Mouse (Mus musculus) stomach, embryonic 15.5 days (tissue): ENCODE data around the gene Tmem59l. TPM values are rescaled to one million over a fixed set of nuclear protein-coding genes. Genes with fewer than 3 reads are reported as not detected.

Source experiments
- ATAC-seq: fragments of 200-750 bp; cut with Nextera tagmentation; 2 replicates; pipeline ENCODE4 v1.8.0; 2017; ENCODE audit warnings: low read depth, moderate number of reproducible peaks, moderate TSS enrichment; ENCODE audit not compliant: insufficient read depth, low FRiP score
- H3K27ac ChIP-seq: fragments of 300-500 bp; sonication (generic); 2 replicates; pipeline ENCODE4 v1.5.1; 2015; ENCODE audit warnings: mild to moderate bottlenecking, inconsistent platforms
- H3K27me3 ChIP-seq: fragments of 300-500 bp; sonication (generic); replicated peaks from 2 replicates; pipeline ENCODE4 v1.6.1; 2015; ENCODE audit warnings: inconsistent platforms
- H3K36me3 ChIP-seq: fragments of 300-500 bp; sonication (generic); 2 replicates; pipeline ENCODE4 v1.6.1; 2015; ENCODE audit warnings: inconsistent platforms
- H3K4me1 ChIP-seq: fragments of 300-500 bp; sonication (generic); 2 replicates; pipeline ENCODE4 v1.6.1; 2015; ENCODE audit warnings: inconsistent platforms
- H3K4me2 ChIP-seq: fragments of 300-500 bp; sonication (generic); 2 replicates; pipeline ENCODE4 v1.6.1; 2015; ENCODE audit warnings: mild to moderate bottlenecking, inconsistent platforms
- H3K4me3 ChIP-seq: fragments of 300-500 bp; sonication (generic); replicated peaks from 2 replicates; pipeline ENCODE4 v1.5.1; 2015; ENCODE audit warnings: inconsistent platforms
- H3K9ac ChIP-seq: fragments of 300-500 bp; sonication (generic); 2 replicates; pipeline ENCODE4 v1.6.1; 2015; ENCODE audit warnings: inconsistent platforms
- H3K9me3 ChIP-seq: fragments of 300-500 bp; sonication (generic); 2 replicates; pipeline ENCODE4 v1.6.1; 2016; ENCODE audit warnings: inconsistent platforms
- WGBS: fragments of 180-500 bp; shearing (Covaris S2); methylation state at CpG from one replicate; pipeline ENCODE4 v1.1.7; 2015; 5-methylcytosine and 5-hydroxymethylcytosine counted together
- polyA plus RNA-seq: library from polyadenylated mRNA; unstranded; fragments of >200 nt; fragmentation: Nextera tagmentation; extraction: Ambion mirVana; gene quantifications from 2 replicates; pipeline ENCODE4 v1.2.1, GENCODE M21; 2015

Tmem59l gene
- polyA plus RNA-seq, 1 experiment from 2014 or later: 3.5 TPM

- Histone ChIP-seq H3K4me1 (peaks cover 16% of the 10 kb centered on the region; the same call in 1 of the 2 replicates), H3K4me2 (peak overlapping the region; percentile 80), H3K27ac (peak overlapping the region; percentile 75), H3K36me3 (0 out of 2 replicates have a peak, but pooled peaks cover 3% of the 10 kb centered on the region), H3K4me3 (peak overlapping the region; percentile 62), H3K9ac (no peak overlapping the region), H3K27me3 (0 out of 2 replicates have a peak, but pooled peaks cover 4% of the 10 kb centered on the region), H3K9me3 (no peaks in the 10 kb centered on the region)
- ATAC-seq: peak; percentile 35
- WGBS: 3% methylated on average over 21 of the region's 21 CpGs
Measured at GRCm38 (mm10) chr8:70477269-70477982, 9.7 kb downstream of the Tmem59l start.

GRCm38 (mm10) chr8:70476333-70477268 is 10.6 kb downstream of the Tmem59l start, which contains the start of gene Klhl26:
Klhl26 (minus strand) TSS chr8:70476968.
- peak within 1 kb of the TSS; percentile 75 for H3K27ac ChIP-seq
- H3K9ac ChIP-seq: peak within 1 kb of the TSS; percentile 75
- H3K4me2 ChIP-seq: peak within 1 kb of the TSS; percentile 80
- 0 out of 2 replicates have a peak, but pooled peaks cover 3% of the 10 kb centered on the region for H3K36me3 ChIP-seq
- peaks cover 13% of the 10 kb centered on the region; the same call in 1 of the 2 replicates for H3K4me1 ChIP-seq
- H3K27me3 ChIP-seq: no peaks in the 10 kb centered on the region
- WGBS: under 1% methylated on average over 53 of the region's 53 CpGs
- no peaks in the 10 kb centered on the region for H3K9me3 ChIP-seq
- H3K4me3 ChIP-seq: peak within 1 kb of the TSS; percentile 62
- peak; percentile 92 for ATAC-seq

- H3K36me3 ChIP-seq: 0 out of 2 replicates have a peak, but pooled peaks cover 3% of the 10 kb centered on the region
- no peak for ATAC-seq
- no peaks in the 10 kb centered on the region for H3K9me3 ChIP-seq
- no peak overlapping the region for H3K27ac ChIP-seq
- H3K4me3 ChIP-seq: no peak overlapping the region
- 96% methylated on average over 7 of the region's 7 CpGs for WGBS
- H3K4me1 ChIP-seq: peaks cover 20% of the 10 kb centered on the region
- no peak overlapping the region for H3K4me2 ChIP-seq
- H3K9ac ChIP-seq: no peak overlapping the region
- no peaks in the 10 kb centered on the region for H3K27me3 ChIP-seq
Measured at GRCm38 (mm10) chr8:70471856-70472255, 15.3 kb downstream of the Tmem59l start.

GRCm38 (mm10) chr8:70469938-70470337 is 17.2 kb downstream of the Tmem59l start:
- Histone ChIP-seq H3K4me1 (peaks cover 16% of the 10 kb centered on the region), H3K9me3 (no peaks in the 10 kb centered on the region), H3K4me2 (no peak overlapping the region), H3K4me3 (no peak overlapping the region), H3K9ac (no peak overlapping the region), H3K27me3 (no peaks in the 10 kb centered on the region), H3K36me3 (0 out of 2 replicates have a peak, but pooled peaks cover under 1% of the 10 kb centered on the region), H3K27ac (no peak overlapping the region)
- no peak for ATAC-seq
- 68% methylated on average over 2 of the region's 2 CpGs for WGBS

GRCm38 (mm10) chr8:70469295-70469916 is 17.8 kb downstream of the Tmem59l start:
- Histone ChIP-seq H3K27ac (no peak overlapping the region), H3K9me3 (no peaks in the 10 kb centered on the region), H3K4me1 (peaks cover 16% of the 10 kb centered on the region), H3K9ac (no peak overlapping the region), H3K36me3 (no peaks in the 10 kb centered on the region), H3K4me2 (no peak overlapping the region), H3K27me3 (no peaks in the 10 kb centered on the region), H3K4me3 (no peak overlapping the region)
- WGBS: 49% methylated on average over 10 of the region's 10 CpGs
- ATAC-seq: no peak; the same call in 1 of the 2 replicates

- ATAC-seq: no peak
- no peaks in the 10 kb centered on the region for H3K9me3 ChIP-seq
- H3K27me3 ChIP-seq: no peaks in the 10 kb centered on the region
- H3K4me3 ChIP-seq: no peak overlapping the region
- WGBS: 91% methylated on average over 4 of the region's 4 CpGs
- no peak overlapping the region for H3K27ac ChIP-seq
- no peak overlapping the region for H3K9ac ChIP-seq
- H3K36me3 ChIP-seq: no peaks in the 10 kb centered on the region
- H3K4me1 ChIP-seq: peaks cover 16% of the 10 kb centered on the region
- no peak overlapping the region for H3K4me2 ChIP-seq
Measured at GRCm38 (mm10) chr8:70468733-70469132, 18.4 kb downstream of the Tmem59l start.

GRCm38 (mm10) chr8:70467907-70468306 is 19.3 kb downstream of the Tmem59l start:
- no peaks in the 10 kb centered on the region for H3K36me3 ChIP-seq
- no peak overlapping the region for H3K27ac ChIP-seq
- peaks cover 16% of the 10 kb centered on the region for H3K4me1 ChIP-seq
- H3K9ac ChIP-seq: no peak overlapping the region
- H3K4me3 ChIP-seq: no peak overlapping the region
- ATAC-seq: no peak
- no peak overlapping the region for H3K4me2 ChIP-seq
- H3K27me3 ChIP-seq: no peaks in the 10 kb centered on the region
- WGBS: 65% methylated on average over 1 of the region's 1 CpGs
- H3K9me3 ChIP-seq: no peaks in the 10 kb centered on the region

- Histone ChIP-seq H3K27ac (no peak overlapping the region), H3K9ac (no peak overlapping the region), H3K4me1 (peaks cover 16% of the 10 kb centered on the region), H3K4me3 (no peak overlapping the region), H3K9me3 (no peaks in the 10 kb centered on the region), H3K36me3 (no peaks in the 10 kb centered on the region), H3K27me3 (no peaks in the 10 kb centered on the region), H3K4me2 (no peak overlapping the region)
- 71% methylated on average over 5 of the region's 5 CpGs for WGBS
- ATAC-seq: no peak
Measured at GRCm38 (mm10) chr8:70467229-70467725, 19.9 kb downstream of the Tmem59l start.

GRCm38 (mm10) chr8:70466771-70467170 is 20.4 kb downstream of the Tmem59l start:
- Histone ChIP-seq H3K9me3 (no peaks in the 10 kb centered on the region), H3K27me3 (no peaks in the 10 kb centered on the region), H3K27ac (no peak overlapping the region), H3K4me1 (peaks cover 16% of the 10 kb centered on the region), H3K9ac (no peak overlapping the region), H3K4me3 (no peak overlapping the region), H3K4me2 (no peak overlapping the region), H3K36me3 (no peaks in the 10 kb centered on the region)
- no peak for ATAC-seq
- 64% methylated on average over 11 of the region's 11 CpGs for WGBS

- no peak overlapping the region for H3K9ac ChIP-seq
- H3K4me3 ChIP-seq: no peak overlapping the region
- ATAC-seq: no peak
Measured at GRCm38 (mm10) chr8:70466305-70466704, 20.9 kb downstream of the Tmem59l start.

GRCm38 (mm10) chr8:70465701-70466100 is 21.5 kb downstream of the Tmem59l start:
- Histone ChIP-seq H3K27ac (no peak overlapping the region), H3K9me3 (no peaks in the 10 kb centered on the region), H3K4me1 (peaks cover 16% of the 10 kb centered on the region), H3K4me2 (no peak overlapping the region), H3K27me3 (no peaks in the 10 kb centered on the region), H3K36me3 (no peaks in the 10 kb centered on the region), H3K9ac (no peak overlapping the region), H3K4me3 (no peak overlapping the region)
- 95% methylated on average over 4 of the region's 4 CpGs for WGBS
- no peak for ATAC-seq

More at GRCm38 (mm10) chr8:70466305-70466704, 20.9 kb downstream of the Tmem59l start:
- H3K4me1 ChIP-seq: peaks cover 16% of the 10 kb centered on the region
- no peak overlapping the region for H3K4me2 ChIP-seq
- no peaks in the 10 kb centered on the region for H3K36me3 ChIP-seq
- no peaks in the 10 kb centered on the region for H3K9me3 ChIP-seq
- no peak overlapping the region for H3K27ac ChIP-seq
- H3K27me3 ChIP-seq: no peaks in the 10 kb centered on the region
- WGBS: 76% methylated on average over 4 of the region's 4 CpGs
